Mouse (Mus musculus) yolk sac, embryonic 10.5 days (tissue): ENCODE measurements around the gene Akap12.

Experiments
- DNase-seq: peaks from one replicate; pipeline ENCODE4 v3.0.0-alpha.2; 2017; ENCODE audit warnings: low spot score

Gene Akap12

DNA sequence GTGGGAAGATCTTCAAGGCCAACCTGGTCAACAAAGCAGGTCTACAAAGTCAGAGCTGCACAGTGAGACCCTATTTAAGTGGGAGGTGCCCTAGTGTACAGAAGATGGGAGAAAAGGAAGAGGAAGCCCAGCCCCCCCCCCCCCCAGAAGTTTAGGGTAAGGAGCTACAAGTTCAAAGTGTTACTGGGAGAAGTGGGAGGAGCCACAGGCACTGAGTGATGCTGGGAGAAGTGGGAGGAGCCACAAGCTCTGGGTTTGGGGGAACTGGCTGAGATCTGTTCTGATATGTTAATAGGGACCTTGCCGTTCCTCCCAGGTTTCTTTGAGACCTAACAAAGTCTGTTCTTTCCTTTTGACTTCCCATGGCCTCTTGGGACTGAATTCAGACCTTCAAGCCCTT lies 18.6 kb downstream of the Akap12 start:
- DNase-seq = no peak

DNA sequence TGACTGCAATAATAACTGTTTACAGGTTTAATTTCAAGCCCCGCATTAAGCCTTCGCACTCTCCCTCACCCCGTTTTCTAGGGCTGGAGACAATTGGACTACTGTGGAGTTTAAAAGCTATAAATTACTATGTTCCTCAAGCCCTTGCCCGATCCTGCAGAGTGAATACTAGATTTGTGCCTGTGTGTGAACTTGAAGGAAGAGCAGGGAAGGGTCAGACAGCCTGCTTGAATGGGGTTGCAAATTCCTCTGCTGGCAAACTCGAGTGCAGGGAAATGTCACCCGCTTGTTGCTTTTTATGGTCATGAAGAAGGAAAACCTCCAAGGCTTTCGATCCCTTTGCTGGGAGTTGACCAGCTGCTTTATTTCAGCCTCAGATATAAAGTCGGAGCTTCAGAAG lies 19.6 kb downstream of the Akap12 start:
- no peak for DNase-seq

DNA sequence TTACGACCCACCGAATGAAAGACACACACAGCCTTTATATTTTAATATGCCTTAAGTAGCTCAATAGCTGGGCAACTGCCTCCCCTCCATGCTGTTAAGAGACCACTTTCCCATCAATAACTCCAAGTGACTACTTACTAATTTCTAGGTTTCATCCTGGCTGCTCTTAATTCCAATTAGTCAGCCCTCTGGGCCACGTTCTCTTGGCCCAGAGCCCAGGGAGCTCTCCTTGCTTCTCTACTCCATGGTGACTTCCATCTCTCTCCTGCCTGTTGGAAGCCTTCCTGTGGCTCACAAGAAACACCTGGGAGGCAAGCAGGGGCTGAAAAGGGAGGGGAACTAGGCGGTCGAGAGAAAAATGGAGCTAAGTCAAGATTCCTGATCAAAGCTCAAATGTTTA lies 23.0 kb downstream of the Akap12 start:
- no peak for DNase-seq

DNA sequence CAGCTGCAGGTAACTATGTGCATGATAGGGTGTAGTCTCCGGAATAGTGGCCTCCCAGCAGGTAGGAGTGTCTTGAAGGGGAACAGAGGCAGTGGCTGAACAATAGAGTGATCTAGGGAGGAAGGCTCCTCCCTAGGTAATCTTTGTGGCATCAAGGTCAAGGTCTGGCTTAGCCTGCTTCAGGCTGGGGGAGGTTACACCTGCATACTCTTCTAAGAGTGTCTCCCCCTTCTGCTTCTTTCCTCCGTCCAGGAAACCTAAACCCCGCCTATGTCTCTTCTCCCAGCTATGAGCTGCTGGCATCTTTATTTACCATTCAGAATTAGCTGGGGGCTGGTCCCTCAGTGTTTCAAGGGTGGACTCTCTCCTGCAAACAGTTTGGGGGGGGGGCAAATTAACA lies 23.5 kb downstream of the Akap12 start:
- DNase-seq = no peak

DNA sequence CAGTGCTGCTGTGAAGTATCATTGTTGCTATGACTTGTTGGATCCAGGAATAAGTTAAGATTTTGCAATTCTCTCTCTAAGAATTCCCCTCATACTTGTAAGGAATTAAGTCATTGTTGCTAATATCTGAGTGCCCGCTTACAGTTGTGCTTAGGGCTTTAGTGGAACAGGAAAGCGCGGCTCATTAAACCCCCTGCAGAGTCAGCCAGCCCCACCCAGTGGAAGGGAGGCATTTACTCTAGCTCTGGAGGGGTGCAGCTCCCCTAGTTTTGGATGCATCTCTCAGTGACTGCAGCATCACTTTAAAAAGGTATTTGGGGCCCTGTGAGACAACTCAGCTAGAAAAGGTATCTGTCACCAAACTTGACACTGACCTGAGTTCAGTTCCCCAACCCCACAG lies 24.0 kb downstream of the Akap12 start:
- no peak for DNase-seq

DNA sequence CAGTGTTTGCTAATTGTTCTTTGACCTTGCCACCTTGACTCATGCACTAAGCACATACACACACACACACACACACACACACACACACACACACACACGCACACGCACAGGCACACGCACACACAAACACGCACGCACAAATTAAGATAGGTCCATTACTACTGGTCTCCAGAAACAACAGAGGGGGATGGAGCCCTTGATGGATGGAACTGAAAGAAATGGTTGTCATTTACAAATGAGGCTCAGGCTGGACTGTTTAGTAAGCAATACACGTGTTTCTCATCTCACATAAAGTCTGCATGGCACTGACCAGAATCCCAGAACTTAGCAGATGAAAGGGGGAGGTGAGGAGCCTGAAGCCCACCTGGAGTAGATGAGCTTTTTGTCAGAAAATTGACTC lies 24.4 kb downstream of the Akap12 start:
- DNase-seq = no peak

DNA sequence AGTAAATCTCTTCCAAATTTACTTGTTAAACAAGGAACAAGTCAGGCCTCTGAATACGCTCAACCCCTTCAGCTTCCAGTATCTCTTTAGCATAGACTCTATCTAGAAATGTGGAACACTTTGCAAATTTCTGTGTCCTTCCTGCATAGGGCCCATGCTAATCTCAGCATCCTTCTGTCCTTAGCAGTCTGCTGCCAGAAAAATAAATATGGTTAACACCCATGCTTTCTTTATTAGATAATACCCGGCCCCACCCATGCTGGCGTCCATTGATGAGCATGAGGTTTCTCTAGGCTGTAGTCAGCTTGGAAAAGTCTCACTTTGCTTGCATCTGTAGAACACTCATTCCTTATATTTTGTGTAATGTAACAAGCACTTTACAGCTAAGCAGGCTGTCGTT lies 27.2 kb downstream of the Akap12 start:
- DNase-seq = no peak

DNA sequence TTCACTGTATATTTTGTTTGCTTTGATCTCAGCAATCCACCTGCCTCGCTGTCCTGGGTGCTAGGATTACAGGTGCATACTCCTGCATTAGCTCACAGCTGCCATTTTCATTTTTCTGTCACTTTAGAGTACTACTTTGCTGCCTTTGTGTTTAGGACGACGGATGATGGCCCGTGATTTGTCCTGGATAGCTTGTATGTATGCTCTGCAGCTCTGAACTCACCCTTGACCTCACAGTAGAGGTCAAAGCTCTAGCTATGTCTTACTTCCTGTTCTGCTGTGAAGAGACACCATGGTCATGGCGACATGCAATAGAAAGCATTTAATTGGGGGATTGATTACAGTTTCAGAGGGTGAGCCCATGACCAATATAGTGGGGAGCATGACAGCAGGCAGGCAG lies 37.4 kb downstream of the Akap12 start:
- no peak for DNase-seq

DNA sequence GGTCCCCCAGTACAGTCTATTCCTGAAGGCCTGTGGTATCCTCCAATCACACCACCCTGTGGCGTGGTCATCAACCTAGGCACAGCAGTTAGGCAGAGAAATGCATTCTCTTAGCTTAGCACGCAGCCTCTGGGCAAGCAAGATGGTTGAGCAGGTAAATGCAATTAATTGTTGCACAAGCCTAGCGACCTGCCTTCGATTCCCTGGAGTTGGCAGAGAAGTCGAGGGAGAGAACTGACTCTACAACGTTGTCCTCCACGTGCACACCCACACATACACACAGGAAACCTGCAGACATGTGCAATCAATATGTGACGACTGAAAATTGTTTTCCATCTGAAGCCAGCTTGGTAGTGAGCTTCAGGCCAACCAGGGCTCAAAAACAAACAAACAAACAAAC lies 57.7 kb downstream of the Akap12 start:
- DNase-seq = no peak

DNA sequence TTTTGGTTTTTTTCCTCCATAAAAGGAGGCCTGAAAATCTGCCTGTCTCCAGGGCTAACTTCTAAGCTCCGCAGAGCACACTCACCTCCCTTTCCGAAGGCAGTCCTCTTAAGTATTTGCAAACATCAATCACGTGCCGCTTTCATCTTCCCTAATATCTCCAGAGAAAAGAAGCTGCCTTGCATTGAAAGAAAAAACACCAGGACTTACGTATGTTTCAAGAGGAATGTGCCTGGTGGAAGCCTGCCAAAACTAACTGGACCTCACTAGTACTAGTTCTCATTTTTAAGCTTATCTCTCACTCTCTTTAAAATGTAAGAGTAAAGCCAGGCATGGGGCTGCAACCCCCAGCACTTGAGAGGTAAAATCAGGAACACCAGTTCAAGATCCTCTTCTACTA lies 59.4 kb downstream of the Akap12 start:
- no peak for DNase-seq

DNA sequence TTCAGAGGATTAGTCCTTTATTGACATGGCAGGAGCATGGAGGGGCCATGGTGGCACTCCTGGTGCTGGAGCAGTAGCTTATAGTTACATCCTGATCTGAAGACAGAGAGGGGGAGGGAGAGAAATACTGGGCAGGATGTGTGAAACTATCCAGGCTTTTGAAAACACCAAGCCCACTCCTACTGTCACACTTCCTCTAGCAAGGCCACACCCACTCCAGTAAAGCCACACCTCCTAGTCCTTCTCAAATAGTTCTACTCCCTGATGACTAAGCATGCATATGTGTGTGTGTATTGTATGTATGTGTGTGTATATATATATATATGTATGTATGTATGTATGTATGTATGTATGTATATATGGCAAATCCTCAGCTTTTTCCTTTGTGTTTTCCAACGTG lies 61.5 kb downstream of the Akap12 start:
- DNase-seq = no peak

DNA sequence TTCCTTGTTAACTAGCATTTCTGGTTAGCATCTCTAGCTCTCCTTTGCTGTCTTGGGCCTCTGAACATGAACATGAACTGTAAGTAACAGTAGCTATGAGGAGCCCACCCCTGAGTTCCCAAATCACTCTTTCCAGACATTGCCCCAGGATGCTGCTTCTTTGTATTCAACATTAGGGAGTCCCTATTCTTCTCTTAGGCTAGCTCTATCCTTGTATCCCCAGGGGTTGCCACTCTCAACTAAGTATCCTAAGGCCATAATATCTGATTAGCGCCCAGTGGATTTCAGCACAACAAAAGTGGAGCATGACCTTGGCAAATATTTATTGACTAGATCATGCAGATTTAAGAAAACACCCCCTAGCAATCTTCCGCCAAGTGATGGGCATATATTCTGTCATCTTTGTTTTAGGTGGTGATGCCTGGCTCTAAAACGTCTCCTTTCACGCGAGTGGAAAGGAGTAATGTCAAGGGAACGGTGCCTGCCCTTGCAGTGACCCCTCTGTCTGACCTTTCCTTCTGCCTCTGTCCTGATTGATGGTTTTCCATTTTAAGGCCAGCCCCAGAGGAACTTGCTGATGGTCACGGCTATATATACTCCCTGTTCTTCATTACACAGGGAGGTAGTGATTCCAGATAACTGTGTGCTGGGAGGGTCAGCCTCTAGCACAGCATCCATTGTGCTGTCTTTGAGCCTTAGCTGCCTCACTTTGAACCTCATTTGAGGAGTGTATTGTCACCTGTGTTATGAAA lies 66.2 kb downstream of the Akap12 start:
- no peak for DNase-seq

DNA sequence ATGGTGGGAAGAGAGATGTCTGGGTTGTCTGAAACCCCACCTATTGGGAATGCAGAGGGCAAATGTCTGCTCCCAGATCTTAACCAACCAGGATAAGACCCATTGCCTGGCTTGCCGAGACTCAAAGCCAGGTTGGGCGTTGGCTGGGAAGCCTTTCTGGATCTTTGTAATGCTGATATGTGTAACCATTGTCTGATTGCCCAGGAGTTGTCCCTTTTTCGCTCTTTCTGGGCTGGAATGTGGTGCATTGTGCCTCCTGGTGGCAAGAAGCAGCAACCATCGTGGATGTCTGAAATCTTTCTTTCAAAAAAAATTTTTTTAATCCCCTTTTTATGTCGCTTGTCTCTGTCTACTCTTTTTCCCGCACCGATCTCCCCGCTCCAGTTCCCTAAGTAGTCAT lies 67.1 kb downstream of the Akap12 start:
- DNase-seq = no peak

DNA sequence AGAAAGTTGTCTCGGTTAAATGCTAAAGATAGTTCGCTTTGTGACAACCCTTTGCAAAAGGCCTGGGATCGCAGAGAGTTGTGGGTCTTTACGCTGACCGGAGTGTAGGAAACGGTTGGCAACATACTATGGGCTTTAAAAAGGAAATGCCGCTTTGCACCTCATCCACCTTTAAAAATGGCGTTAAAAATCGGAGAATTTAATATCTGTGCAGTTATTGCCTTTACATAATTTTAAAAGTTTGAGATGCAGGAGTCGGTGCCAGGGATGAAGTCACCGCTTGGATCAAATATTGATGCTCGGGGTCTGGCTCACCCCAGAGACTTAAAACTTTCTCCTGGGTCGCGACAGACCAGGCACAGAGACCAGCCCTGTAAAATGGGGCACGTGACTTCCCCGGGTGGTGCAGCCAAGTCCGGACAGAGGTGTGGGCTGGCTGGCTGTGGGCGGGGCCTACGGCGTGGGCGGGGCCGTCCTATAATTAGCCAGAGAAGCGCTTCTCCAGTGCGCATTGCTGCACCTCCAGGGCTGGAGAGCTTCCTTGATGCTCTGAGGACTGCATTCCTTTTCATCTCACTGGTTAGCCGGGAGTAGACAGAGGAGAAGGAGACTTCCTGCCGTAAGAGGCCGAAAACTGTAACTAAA lies 68.0 kb downstream of the Akap12 start:
- peak; percentile 91 for DNase-seq

DNA sequence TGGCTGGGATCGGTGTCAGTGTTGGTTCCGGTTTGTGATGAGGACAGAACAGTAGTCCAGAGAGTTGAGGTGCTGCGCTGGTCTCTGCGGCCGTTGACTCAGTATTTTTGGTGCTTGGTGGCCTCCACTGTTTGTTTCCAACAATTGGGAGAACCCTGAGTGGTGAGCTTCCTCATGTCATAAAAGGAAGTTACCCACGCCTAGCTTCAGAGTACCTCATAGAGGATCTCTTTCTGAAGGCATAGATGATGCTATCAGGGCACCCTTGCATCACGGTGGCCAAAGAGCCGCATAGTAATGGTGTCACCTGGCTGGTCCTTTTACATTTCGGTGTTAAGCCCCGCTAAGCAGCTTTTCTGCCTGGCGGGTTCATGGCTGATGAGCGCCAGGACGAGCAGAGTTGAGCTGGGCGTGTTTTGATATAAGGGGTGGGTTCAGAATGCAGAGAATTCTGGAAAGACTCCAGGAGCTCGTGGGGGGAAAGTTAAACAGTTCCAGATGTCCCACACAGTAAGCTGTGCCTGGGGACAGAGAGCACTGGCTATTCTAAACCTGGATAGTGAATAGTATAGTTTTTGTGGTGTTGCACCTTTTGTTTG lies 72.8 kb downstream of the Akap12 start:
- DNase-seq = no peak

DNA sequence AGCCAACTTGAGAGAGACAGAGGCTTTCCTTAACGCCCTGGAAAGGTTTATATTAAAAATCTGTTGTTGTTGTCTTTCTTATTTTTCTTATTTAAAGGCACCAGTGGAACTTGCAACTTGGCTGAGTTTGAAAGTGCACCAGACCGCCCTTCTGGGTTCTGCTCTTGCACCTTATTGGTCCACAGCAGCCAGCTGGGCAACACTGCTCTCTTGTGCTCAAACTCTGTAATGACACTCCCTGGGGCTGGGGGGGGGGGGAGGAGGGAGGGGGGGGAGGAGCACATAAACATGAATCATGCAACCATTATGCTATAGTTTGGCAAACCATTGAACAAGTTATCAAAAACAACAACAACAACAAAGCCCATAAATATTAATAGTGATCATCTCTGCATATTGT lies 75.2 kb downstream of the Akap12 start:
- no peak for DNase-seq

DNA sequence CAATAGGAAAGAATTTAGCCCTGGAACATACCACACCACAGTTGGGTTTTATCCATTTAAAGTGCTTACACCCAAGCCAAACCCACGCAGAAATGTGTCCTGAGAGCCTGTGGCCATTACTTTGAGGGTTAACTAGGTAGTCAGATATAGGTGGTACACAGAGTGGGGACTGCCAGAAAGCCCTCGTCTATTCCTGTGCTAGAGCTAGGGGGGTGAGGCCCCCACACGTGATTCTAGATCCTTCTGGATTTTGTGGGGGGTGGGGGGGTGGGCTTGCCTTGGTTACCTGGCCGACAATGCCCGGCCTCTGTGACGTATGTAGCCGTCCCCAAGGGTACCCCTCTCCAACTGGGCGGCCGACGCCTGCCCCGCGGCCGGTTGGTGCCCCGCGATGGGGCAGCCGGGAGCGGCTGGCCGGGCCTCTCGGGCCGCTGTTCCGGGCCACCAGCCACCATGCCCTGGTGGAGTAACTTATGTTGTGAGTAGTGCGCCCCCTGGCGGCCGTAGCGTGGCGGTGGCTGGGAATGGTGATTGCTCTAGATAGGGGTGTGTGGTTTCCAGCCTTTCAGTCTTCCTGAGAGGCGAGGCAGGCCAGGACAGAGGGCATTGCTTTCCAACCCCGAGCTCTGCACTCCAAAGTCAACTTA lies 80.4 kb downstream of the Akap12 start:
- peak; percentile 76 for DNase-seq

DNA sequence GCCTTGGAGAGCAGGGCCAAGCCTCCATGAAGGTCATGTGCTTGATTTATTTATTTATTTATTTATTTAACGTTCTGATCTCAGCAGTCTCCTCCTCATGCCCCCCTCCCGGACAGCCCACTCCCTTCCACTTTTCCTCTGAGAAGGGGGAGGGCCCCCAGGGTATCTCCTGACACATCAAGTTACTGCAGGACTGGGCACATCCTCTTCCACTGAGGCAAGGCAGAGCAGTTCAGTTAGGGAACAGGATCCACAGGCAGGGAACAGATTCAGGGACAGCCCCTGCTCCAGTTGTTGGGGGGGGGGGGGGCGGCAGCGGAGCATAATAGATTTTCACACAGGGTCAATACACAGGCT lies 80.9 kb downstream of the Akap12 start:
- no peak for DNase-seq

DNA sequence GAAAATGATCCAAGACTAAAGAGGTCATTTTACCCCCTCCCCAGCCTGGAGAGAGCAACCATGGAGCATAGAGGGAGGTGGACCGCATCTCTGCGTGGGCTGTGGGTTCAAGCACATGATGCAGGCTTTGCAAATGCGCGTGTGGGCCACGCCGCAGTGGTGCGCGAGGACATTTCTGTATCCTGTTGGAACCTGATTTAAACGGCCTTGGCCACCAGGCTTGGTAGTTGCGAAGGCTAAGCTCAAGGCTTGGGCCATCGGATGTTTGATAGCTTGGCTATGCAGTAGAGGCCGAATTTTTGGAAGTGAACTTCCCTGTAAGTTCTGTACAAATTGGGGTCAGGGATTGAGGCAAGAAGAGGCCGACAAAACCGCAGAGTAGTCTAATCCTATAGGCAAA lies 81.4 kb downstream of the Akap12 start:
- no peak for DNase-seq

DNA sequence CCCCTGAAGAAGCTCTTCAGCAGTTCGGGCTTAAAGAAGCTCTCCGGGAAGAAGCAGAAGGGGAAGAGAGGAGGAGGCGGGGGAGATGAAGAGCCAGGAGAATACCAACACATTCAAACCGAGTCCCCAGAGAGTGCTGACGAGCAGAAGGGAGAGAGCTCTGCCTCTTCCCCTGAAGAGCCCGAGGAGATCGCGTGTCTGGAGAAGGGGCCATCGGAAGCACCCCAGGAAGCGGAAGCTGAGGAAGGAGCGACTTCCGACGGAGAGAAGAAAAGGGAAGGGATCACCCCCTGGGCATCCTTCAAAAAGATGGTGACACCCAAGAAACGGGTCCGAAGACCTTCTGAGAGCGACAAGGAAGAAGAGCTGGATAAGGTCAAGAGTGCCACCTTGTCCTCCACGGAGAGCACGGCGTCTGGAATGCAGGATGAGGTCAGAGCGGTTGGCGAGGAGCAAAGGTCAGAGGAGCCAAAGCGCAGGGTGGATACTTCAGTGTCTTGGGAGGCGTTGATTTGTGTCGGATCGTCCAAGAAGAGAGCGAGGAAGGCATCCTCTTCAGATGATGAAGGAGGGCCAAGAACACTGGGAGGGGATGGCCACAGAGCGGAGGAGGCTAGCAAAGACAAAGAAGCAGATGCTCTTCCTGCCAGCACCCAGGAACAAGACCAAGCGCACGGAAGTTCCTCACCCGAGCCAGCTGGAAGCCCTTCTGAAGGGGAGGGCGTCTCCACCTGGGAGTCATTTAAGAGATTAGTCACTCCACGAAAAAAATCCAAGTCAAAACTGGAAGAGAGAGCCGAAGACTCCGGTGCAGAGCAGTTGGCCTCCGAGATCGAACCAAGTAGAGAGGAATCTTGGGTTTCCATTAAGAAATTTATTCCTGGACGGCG lies 88.4 kb downstream of the Akap12 start:
- peak; percentile 64 for DNase-seq

DNA sequence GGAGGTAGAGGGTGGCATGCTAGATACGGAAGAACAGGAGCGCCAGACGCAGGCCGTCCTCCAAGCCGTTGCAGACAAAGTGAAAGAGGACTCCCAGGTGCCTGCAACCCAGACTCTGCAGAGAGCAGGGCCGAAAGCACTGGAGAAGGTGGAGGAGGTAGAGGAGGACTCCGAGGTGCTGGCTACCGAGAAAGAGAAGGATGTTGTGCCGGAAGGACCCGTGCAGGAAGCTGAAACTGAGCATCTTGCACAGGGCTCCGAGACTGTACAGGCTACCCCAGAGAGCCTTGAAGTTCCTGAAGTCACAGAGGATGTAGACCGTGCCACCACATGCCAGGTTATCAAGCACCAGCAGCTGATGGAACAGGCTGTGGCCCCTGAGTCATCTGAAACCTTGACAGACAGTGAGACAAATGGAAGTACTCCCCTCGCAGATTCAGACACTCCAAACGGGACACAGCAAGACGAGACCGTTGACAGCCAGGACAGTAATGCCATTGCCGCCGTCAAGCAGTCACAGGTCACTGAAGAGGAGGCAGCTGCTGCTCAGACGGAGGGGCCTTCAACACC lies 89.8 kb downstream of the Akap12 start:
- DNase-seq = no peak

DNA sequence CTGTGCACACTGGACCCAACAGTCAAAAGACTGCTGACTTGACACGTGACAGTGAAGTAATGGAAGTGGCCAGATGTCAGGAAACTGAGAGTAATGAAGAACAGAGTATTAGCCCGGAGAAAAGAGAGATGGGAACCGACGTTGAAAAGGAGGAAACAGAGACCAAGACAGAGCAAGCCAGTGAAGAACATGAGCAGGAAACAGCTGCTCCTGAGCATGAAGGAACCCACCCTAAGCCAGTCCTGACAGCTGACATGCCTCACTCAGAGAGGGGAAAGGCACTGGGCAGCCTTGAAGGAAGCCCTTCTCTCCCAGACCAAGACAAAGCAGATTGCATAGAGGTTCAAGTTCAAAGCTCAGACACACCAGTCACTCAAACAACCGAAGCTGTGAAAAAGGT lies 90.5 kb downstream of the Akap12 start:
- DNase-seq = no peak
